ENCODE assay signal across 22 mouse cellular contexts in the genomic region with DNA sequence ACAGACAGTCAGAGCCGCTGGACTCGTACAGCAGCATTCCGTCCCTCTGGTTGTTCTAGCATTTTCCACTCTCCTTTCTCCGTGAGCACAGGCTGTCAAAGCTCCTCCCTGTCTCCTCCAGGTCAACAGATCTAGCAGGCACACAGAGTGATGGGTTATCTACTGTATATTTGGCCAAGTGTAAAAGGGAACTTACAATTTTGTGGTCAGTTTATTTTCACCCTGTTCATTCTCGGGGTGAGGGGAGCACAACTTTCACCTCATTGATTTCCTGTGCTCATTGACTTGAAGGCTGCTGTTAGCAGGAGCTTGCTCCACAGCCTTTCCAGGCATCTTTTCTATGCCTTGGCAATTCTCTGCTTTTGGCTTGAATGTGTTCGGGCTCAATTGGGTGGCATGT.
DNase-seq lines count a peak whose midpoint lies in the region; ATAC-seq and TF ChIP-seq lines count a peak whose summit lies in the region.
"Had no signal": no experiment of that assay in that cellular context is flagged by ENCODE, and none has a peak within 500 bp of the region (broad histone marks: within the 10 kb centered on the region; RNA-seq: fewer than 3 reads in every experiment).

No protein-coding gene starts in this region.

- no peak overlapping the region for H3K4me3 ChIP-seq in spleen, adult 2 months (ENCODE audit: extremely low read depth, insufficient read depth, insufficient read length)
- no peak overlapping the region for H3K4me3 ChIP-seq in liver, embryonic 12.5 days
- H3K4me3 ChIP-seq: embryonic facial prominence, embryonic 15.5 days; erythroblast, embryonic 14.5 days; forebrain, embryonic 10.5 days; forebrain, embryonic 15.5 days; heart, adult 2 months; heart, embryonic 12.5 days; hindbrain, embryonic 12.5 days had no signal

- TF ChIP-seq CTCF in spleen, adult 2 months (IDR thresholded peaks at IDR 0.05; ENCODE audit: extremely low read depth, insufficient read depth, insufficient read length, insufficient replicate concordance), result no peak

- no peak for TF ChIP-seq POLR2A in spleen, adult 2 months (IDR thresholded peaks at IDR 0.05; ENCODE audit: low read depth, low read length)

- DNase-seq in spleen, adult 2 months (ENCODE audit: low read depth in 1 of 2, low spot score in 2 of 2), result no peak
- no peak for DNase-seq in spleen, postnatal 14 days (ENCODE audit: low spot score in 2 of 2)
- peak; percentile 23 to 25 for DNase-seq in B cell, adult 2 months
- DNase-seq in embryo, embryonic 10 days (ENCODE audit: low spot score), result no peak
- no peak for DNase-seq in embryo, embryonic 10.5 days (ENCODE audit: low spot score)
- DNase-seq: adrenal gland, postnatal 14 days; cerebellum, adult 11-12 months; cerebellum, adult 9-10 months; cerebellum, postnatal 25 days; embryo, embryonic 11 days; gastrocnemius, postnatal 36 days; heart, adult 2 months had no signal

- H3K9me3 ChIP-seq in liver, embryonic 12.5 days (replicated peaks), result no peaks in the 10 kb centered on the region
- H3K9me3 ChIP-seq: embryonic facial prominence, embryonic 15.5 days; forebrain, embryonic 10.5 days; forebrain, embryonic 15.5 days; heart, embryonic 12.5 days; hindbrain, embryonic 12.5 days had no signal

- H3K36me3 ChIP-seq in spleen, adult 2 months (ENCODE audit: control insufficient read depth, insufficient read depth, low read length), result no peaks in the 10 kb centered on the region
- H3K36me3 ChIP-seq in liver, embryonic 12.5 days, result no peaks in the 10 kb centered on the region
- H3K36me3 ChIP-seq: embryonic facial prominence, embryonic 15.5 days; forebrain, embryonic 10.5 days; forebrain, embryonic 15.5 days; heart, embryonic 12.5 days; hindbrain, embryonic 12.5 days had no signal

- WGBS in spleen, adult 2 months, result 27% methylated on average over 6 of the region's 6 CpGs
- WGBS in liver, embryonic 12.5 days (ENCODE audit: insufficient replicate concordance), result 34% methylated on average over 6 of the region's 6 CpGs

- no peak overlapping the region for H3K9ac ChIP-seq in liver, embryonic 12.5 days
- H3K9ac ChIP-seq: embryonic facial prominence, embryonic 15.5 days; forebrain, embryonic 15.5 days; heart, embryonic 12.5 days; hindbrain, embryonic 12.5 days had no signal

- peaks cover 17% of the 10 kb centered on the region for H3K4me1 ChIP-seq in spleen, adult 2 months (ENCODE audit: control insufficient read depth, insufficient read depth, insufficient read length)
- H3K4me1 ChIP-seq in liver, embryonic 12.5 days, result no peaks in the 10 kb centered on the region

- no peak overlapping the region for H3K4me2 ChIP-seq in liver, embryonic 12.5 days
- H3K4me2 ChIP-seq: embryonic facial prominence, embryonic 15.5 days; forebrain, embryonic 15.5 days; heart, embryonic 12.5 days; hindbrain, embryonic 12.5 days had no signal

- H3K27me3 ChIP-seq in spleen, adult 2 months (ENCODE audit: control insufficient read depth, insufficient read depth, low read length), result no peaks in the 10 kb centered on the region
- no peaks in the 10 kb centered on the region for H3K27me3 ChIP-seq in liver, embryonic 12.5 days (replicated peaks)
- H3K27me3 ChIP-seq: embryonic facial prominence, embryonic 15.5 days; forebrain, embryonic 15.5 days; heart, embryonic 12.5 days; hindbrain, embryonic 12.5 days had no signal

- 0 out of 2 replicates have a peak, but pooled peaks have one; percentile 33 for ATAC-seq in megakaryocyte, adult 5-6 weeks (ENCODE audit: poor library complexity, severe bottlenecking)
- no peak for ATAC-seq in liver, embryonic 12.5 days
- ATAC-seq: forebrain, embryonic 15.5 days; hindbrain, embryonic 16.5 days; inflammation-experienced regulatory T-cells, adult 6 months had no signal

- H3K27ac ChIP-seq in spleen, adult 2 months (ENCODE audit: insufficient read depth, low read length), result peak overlapping the region; percentile 21
- no peak overlapping the region for H3K27ac ChIP-seq in liver, embryonic 12.5 days
- H3K27ac ChIP-seq: embryonic facial prominence, embryonic 15.5 days; forebrain, embryonic 10.5 days; forebrain, embryonic 15.5 days; heart, adult 2 months; hindbrain, embryonic 12.5 days had no signal

Comparison
In these comparisons a context has a peak if more than half of its experiments do, and no peak if none do; other contexts are left out.
1. DNase-seq: peak in B cell, adult 2 months (2 of 2); none in spleen, adult 2 months (0 of 2), spleen, postnatal 14 days (0 of 2), embryo, embryonic 10 days (single experiment) and embryo, embryonic 10.5 days (single experiment).